Mouse (Mus musculus) neural tube, embryonic 11.5 days (tissue): Measurements from ENCODE around the gene Syt17. TPM values are rescaled to one million over a fixed set of nuclear protein-coding genes. Genes with fewer than 3 reads are reported as not detected.
A peak's percentile ranks its signal among the peaks of the same experiment; 100 is the strongest.

Experiments used
- ATAC-seq: fragments of 200-750 bp; cut with Nextera tagmentation; 2 replicates; pipeline ENCODE4 v1.8.0; 2017; ENCODE audit warnings: moderate number of reproducible peaks, mild to moderate bottlenecking, moderate TSS enrichment, moderate library complexity; ENCODE audit not compliant: insufficient read depth, low FRiP score, low TSS enrichment
- DNase-seq: peaks from one replicate; pipeline ENCODE4 v3.0.0-alpha.2; 2015; ENCODE audit warnings: low spot score
- H3K27ac ChIP-seq: fragments of 300-500 bp; sonication (generic); 2 replicates; pipeline ENCODE4 v1.5.1; 2014; ENCODE audit warnings: low read depth, mild to moderate bottlenecking, low read length
- H3K27me3 ChIP-seq: fragments of 300-500 bp; sonication (generic); 2 replicates; pipeline ENCODE4 v1.6.1; 2014; ENCODE audit warnings: mild to moderate bottlenecking, low read length, mixed read lengths; ENCODE audit not compliant: control insufficient read depth, insufficient read depth
- H3K36me3 ChIP-seq: fragments of 300-500 bp; sonication (generic); 2 replicates; pipeline ENCODE4 v1.6.1; 2014; ENCODE audit warnings: mild to moderate bottlenecking, low read length, moderate library complexity, mixed read lengths; ENCODE audit not compliant: control insufficient read depth, insufficient read depth
- H3K4me1 ChIP-seq: fragments of 300-500 bp; sonication (generic); 2 replicates; pipeline ENCODE4 v1.6.1; 2014; ENCODE audit warnings: low read length, mixed read lengths; ENCODE audit not compliant: control insufficient read depth, insufficient read depth
- H3K4me2 ChIP-seq: fragments of 300-500 bp; sonication (generic); 2 replicates; pipeline ENCODE4 v1.6.1; 2014; ENCODE audit warnings: low read depth, mild to moderate bottlenecking, moderate library complexity
- H3K4me3 ChIP-seq: fragments of 300-500 bp; sonication (generic); 2 replicates; pipeline ENCODE4 v1.5.1; 2014; ENCODE audit warnings: low read depth, low read length
- H3K9ac ChIP-seq: fragments of 300-500 bp; sonication (generic); 2 replicates; pipeline ENCODE4 v1.6.1; 2014; ENCODE audit warnings: mild to moderate bottlenecking, low read length
- H3K9me3 ChIP-seq: fragments of 300-500 bp; sonication (generic); 2 replicates; pipeline ENCODE4 v1.6.1; 2016; ENCODE audit warnings: low read length; ENCODE audit not compliant: control insufficient read depth
- WGBS: fragments of 180-500 bp; shearing (Covaris S2); extraction: QIAGEN DNeasy Blood & Tissue Kit; methylation state at CpG from one replicate; pipeline ENCODE4 v1.1.7; 2014; 5-methylcytosine and 5-hydroxymethylcytosine counted together
- polyA plus RNA-seq: library from polyadenylated mRNA; unstranded; fragments of >200 nt; fragmentation: Nextera tagmentation; extraction: Ambion mirVana; gene quantifications from 2 replicates; pipeline ENCODE4 v1.2.1, GENCODE M21; 2014

Syt17 gene
- polyA plus RNA-seq = 7.8 and 8.0 TPM in 2 replicates

DNA sequence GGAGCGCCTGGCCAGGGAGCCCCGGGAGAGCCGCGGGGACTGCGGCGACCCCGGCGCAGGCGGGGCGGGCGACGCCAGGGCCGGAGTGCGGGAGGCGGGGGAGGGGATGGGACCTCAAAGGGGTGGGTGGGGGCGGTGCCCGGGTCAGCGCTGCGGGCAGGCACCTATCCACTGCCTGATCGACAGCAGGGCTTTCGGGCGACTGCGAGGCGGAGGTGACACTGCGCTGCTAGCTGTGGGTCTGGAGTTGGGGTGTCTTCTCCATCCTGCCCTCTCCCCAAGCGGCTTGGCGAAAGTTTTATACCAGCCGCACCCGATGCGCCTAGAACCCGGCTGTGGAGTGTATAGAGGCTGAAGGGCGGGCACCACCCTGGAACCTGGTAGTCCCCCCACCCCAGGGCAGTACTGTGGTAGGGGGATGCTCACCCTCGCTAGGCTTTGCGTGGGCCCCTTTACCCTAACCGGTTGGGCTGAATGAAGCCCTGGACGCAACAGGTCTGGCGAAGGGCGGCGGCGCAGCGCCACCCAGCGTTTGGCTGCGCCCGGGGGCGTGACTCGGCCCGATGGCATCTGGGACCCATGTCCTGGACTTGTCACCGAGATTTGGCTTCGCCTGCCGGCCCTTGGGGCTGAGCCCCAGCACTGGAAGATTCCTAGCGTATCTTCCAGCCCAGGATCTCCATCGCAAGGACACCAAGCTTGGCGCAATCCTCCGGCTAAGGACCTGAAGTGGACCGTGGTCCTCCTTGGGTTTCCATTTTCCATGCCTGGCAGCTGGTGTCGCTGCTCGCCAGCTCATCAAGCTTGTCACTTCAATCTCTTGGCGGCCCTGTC is at the start of gene Syt17:
Gene Syt17, minus strand, starts transcription at position 89 of the 834 bp plus-strand sequence.
- peak within 1 kb of the TSS; percentile 73 for H3K9ac ChIP-seq
- H3K4me1 ChIP-seq = peaks cover 13% of the 10 kb centered on the region
- peak within 1 kb of the TSS; percentile 59 for H3K4me3 ChIP-seq
- H3K4me2 ChIP-seq = peak within 1 kb of the TSS; percentile 94
- H3K27me3 ChIP-seq = peaks cover 10% of the 10 kb centered on the region; the same call in 1 of the 2 replicates
- 0 out of 2 replicates have a peak within 1 kb of the TSS, but pooled peaks have one; percentile 27 for H3K27ac ChIP-seq
- no peaks in the 10 kb centered on the region for H3K36me3 ChIP-seq
- peak; percentile 67 for ATAC-seq
- WGBS = 1% methylated on average over 54 of the region's 58 CpGs
- H3K9me3 ChIP-seq = no peaks in the 10 kb centered on the region
- peak; percentile 86 for DNase-seq

DNA sequence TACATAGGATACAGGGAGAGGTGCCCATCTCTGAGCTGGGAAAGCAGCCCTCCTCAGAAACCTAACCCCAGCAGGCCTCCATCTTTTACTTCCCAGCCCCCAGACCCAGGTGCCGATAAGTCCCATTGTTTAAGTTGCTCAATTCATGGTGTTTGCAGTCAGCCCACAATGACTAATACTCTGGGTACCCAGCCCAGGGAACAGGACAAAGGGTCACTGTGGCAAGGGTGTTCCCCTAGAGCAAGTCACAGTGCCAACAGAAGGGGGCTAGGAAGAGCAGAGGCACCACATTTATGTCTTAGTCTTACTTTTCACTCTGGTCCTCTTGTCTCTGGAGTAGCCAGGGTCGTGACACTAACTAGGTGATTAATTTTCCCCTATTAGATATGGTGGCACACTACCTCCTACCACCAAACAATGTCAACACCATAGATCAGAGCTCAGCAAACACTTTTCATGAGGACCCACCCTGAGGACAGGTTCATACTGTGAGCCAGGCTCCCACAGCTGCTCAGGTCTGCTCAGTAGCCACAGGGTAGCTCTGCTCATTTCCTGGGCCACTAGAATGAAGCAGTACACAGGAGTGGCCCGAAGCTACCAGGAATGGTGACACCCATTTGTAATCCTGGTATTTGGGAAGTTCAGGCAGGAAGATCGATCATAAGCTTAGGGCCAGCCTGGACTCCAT is 47.0 kb upstream of the Syt17 start:
- peaks cover 4% of the 10 kb centered on the region; the same call in 1 of the 2 replicates for H3K9me3 ChIP-seq
- no peak for DNase-seq
- no peak overlapping the region for H3K27ac ChIP-seq
- WGBS = 81% methylated on average over 4 of the region's 4 CpGs
- H3K36me3 ChIP-seq = no peaks in the 10 kb centered on the region; the same call in 1 of the 2 replicates
- no peak for ATAC-seq
- H3K4me2 ChIP-seq = no peak overlapping the region
- peaks cover 16% of the 10 kb centered on the region for H3K27me3 ChIP-seq
- no peak overlapping the region for H3K9ac ChIP-seq
- no peak overlapping the region for H3K4me3 ChIP-seq
- peaks cover 3% of the 10 kb centered on the region; the same call in 1 of the 2 replicates for H3K4me1 ChIP-seq

DNA sequence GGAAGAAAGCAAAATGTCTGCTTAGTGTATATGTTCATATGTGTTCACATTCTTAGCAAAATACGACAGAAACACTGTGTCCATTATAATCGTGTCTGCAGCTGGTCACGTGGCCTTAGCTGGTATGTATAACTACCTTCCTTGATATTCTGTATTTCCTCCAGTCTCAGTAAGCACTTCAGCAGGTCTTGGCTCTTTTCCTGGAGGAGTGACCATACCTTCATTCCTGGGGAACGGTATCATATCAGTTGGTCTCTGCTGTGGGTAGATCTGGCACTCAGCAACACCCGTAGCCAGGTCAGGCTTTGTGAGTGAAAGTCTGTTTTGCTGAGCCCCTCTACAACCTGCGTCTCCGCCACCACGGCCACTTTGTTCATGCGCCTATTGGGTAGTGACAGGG is 45.9 kb upstream of the Syt17 start:
- ATAC-seq (no peak), DNase-seq (no peak)
- 90% methylated on average over 9 of the region's 9 CpGs for WGBS
- Histone ChIP-seq H3K36me3 (no peaks in the 10 kb centered on the region; the same call in 1 of the 2 replicates), H3K27ac (no peak overlapping the region), H3K4me2 (no peak overlapping the region), H3K4me1 (peaks cover 3% of the 10 kb centered on the region; the same call in 1 of the 2 replicates), H3K9me3 (peaks cover 4% of the 10 kb centered on the region; the same call in 1 of the 2 replicates), H3K4me3 (no peak overlapping the region), H3K9ac (no peak overlapping the region), H3K27me3 (peaks cover 24% of the 10 kb centered on the region)

DNA sequence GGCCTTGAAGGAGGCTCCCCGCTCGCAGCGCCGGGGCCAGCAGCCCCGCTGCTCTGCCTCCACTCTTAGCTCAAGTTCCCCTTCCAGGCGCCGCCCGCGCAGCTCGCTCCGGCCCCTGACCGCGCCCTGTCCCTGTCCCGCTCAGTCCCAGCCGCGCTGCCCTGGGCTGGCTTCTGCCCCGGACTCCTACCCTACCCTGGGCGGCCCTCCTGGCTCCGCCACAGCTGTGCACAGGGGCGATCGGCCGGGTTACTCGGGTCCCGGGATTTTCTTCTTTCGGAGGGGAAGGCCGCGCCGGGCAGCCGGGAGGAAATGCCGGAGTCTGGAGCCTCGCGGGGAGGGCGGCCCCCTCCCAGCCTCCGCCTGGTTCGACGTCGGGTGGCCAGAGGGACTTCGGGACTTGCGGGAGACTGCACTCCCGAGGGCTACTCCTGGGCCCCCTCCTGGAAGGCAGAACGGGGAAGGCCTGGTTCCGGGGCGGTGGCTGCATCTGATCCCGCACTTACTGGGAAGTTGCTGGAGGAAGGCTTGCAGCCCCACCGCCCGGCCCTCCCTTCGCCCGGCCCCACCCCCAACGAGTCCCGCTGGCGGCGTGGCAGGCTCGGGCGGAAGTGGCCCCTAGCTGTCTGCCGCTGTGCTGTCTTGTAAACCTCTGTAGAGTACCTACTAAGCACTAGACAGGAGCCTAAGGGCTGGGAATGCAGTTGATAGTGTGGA is 43.6 kb upstream of the Syt17 start, which contains the start of gene Itpripl2:
Gene Itpripl2, minus strand, starts transcription at position 545 of the 717 bp plus-strand sequence.
- peaks cover 3% of the 10 kb centered on the region; the same call in 1 of the 2 replicates for H3K4me1 ChIP-seq
- 0% methylated on average over 54 of the region's 55 CpGs for WGBS
- DNase-seq (peak; percentile 77), ATAC-seq (peak; percentile 82)
- H3K4me2 ChIP-seq = peak within 1 kb of the TSS; percentile 74
- peaks cover 28% of the 10 kb centered on the region for H3K27me3 ChIP-seq
- H3K27ac ChIP-seq = peak within 1 kb of the TSS; percentile 29; the same call in 1 of the 2 replicates
- H3K4me3 ChIP-seq = peak within 1 kb of the TSS; percentile 58
- H3K9ac ChIP-seq = peak within 1 kb of the TSS; percentile 82
- no peaks in the 10 kb centered on the region for H3K9me3 ChIP-seq
- H3K36me3 ChIP-seq = no peaks in the 10 kb centered on the region; the same call in 1 of the 2 replicates

DNA sequence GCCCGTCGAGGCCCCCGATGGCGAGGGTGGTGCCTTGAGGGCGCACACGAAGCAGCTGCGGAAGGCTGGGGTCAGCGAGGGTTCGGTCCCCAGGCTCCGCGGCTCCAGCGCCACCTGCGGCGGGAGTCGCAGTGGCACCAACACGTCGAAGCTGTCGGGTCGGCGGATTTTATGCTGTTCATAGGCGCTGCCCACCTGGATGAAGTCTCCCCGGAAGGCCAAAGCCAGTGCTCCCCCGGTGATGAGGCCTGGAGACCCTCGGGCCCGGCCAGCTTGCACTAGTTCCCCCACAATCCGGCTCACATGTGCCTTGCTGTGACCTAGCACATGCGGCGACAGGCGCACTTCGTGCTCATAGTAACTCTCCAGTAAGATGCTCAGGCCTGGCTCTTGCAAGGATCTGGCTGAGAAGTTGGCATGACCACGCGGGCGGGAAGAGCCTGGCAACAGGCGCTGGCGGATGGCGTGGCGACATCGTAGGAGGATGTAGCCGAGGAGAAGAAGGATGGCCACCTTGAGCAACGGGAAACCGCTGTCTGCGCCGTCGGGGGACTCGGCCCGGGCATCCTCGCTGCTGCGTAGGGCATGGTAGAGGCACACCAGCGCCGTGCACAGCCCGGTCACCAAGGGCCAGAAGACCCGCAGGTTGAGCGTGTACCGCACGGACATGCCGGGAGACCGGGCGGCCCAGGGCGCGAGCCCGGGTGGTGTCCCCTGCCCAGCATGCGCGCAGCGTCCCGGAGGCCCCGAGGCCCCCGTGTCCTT is 42.8 kb upstream of the Syt17 start:
- peaks cover 28% of the 10 kb centered on the region for H3K27me3 ChIP-seq
- DNase-seq = peak; percentile 51
- WGBS = 2% methylated on average over 67 of the region's 67 CpGs

DNA sequence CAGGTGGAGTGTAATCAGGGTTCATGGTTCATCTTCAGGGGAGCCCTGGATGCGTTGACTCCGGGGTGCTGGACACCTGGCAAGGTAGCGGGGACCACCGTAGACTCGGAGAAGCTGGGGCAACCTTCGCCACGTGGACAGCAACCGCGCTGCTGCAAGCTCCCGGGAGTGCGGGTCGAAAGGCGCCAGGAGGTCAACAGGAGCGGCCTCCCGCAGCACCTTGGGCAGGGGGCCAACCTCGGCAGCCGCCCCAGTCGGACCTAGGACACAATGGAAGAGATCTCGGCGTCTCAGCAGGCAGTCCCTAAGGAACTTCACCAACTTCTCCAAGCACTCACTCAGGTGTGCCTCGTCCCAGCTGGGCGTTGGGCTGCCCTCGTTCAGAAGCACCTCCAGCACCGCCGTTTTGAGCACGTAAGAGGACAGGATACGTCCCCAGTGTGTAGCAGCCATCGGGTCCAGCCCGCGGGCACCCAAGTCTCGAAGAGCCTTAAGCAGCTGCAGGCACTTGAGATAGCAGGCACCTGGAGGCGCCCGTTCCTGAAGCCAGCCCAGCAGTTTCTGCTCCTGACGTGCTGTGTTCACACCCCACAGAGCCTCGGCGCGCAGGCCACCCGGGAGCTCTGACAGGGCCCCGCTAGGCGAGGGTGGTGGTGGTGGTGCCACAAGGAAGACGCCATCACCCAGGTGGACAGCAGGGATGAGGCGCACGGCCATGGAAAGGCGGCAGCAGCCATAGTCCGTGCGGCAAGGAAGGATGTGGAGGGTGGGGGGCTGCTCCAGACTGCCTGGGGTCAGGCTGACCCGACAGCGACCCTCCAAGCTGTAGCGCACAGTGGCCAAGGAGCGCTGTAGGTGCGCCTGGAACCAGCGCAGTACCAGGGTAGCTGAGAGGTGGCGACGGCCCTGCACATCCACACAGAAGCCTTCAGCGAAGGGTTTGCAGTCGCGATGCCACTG is 42.0 kb upstream of the Syt17 start:
- Histone ChIP-seq H3K9me3 (no peaks in the 10 kb centered on the region), H3K27ac (no peak overlapping the region), H3K36me3 (no peaks in the 10 kb centered on the region; the same call in 1 of the 2 replicates), H3K9ac (no peak overlapping the region), H3K4me2 (peak overlapping the region; percentile 74), H3K4me3 (peak overlapping the region; percentile 58; the same call in 1 of the 2 replicates), H3K27me3 (peaks cover 28% of the 10 kb centered on the region), H3K4me1 (peaks cover 3% of the 10 kb centered on the region; the same call in 1 of the 2 replicates)
- WGBS = 14% methylated on average over 57 of the region's 57 CpGs
- no peak for ATAC-seq
- no peak for DNase-seq

More for the DNA sequence above, 42.8 kb upstream of the Syt17 start:
- no peaks in the 10 kb centered on the region for H3K9me3 ChIP-seq
- no peaks in the 10 kb centered on the region; the same call in 1 of the 2 replicates for H3K36me3 ChIP-seq
- H3K9ac ChIP-seq = peak overlapping the region; percentile 82
- H3K4me3 ChIP-seq = peak overlapping the region; percentile 58
- H3K4me2 ChIP-seq = peak overlapping the region; percentile 74
- H3K27ac ChIP-seq = no peak overlapping the region
- ATAC-seq = peak; percentile 56
- H3K4me1 ChIP-seq = peaks cover 3% of the 10 kb centered on the region; the same call in 1 of the 2 replicates

DNA sequence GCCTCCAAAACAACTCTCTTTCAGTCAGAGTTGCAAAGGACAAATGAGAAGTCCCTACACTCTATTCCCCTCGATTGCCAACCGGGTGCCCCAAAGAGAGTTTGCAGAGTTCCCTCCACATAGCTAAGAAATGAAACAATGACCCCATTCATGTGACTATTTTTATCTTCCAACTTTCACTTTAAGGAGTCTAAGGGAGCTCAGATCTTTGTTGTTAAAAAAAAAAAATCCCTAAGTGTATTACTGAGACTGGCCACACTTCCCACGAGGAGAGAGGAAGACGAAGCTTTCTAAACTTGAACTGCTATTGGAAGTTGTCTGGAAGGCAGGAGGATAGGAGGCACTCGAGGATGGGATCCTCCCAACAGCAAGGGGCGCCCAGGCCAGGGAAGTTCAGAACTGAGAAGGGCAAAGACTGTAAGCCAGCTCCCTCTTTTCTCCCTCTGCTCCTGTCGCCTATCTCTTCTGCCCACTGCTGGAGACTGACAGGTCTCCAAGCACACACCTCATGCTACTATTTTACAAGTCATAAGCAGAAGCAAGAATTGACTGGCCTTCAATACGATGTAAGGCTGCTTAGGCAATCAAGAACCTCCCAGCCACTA is 40.1 kb upstream of the Syt17 start:
- ATAC-seq (no peak), DNase-seq (no peak)
- no peaks in the 10 kb centered on the region for H3K9me3 ChIP-seq
- H3K4me3 ChIP-seq = no peak overlapping the region
- peaks cover 28% of the 10 kb centered on the region for H3K27me3 ChIP-seq
- H3K4me2 ChIP-seq = no peak overlapping the region
- H3K27ac ChIP-seq = no peak overlapping the region
- H3K9ac ChIP-seq = no peak overlapping the region
- no peaks in the 10 kb centered on the region; the same call in 1 of the 2 replicates for H3K36me3 ChIP-seq
- peaks cover 3% of the 10 kb centered on the region; the same call in 1 of the 2 replicates for H3K4me1 ChIP-seq
- 34% methylated on average over 8 of the region's 8 CpGs for WGBS
